8 mouse cellular contexts compared by ENCODE assay signal in genomic region chrX:135210436-135211221, GRCm38 (mm10). TPM values are rescaled to one million over a fixed set of nuclear protein-coding genes. Genes with fewer than 3 reads are reported as not detected.
DNase-seq lines count a peak whose midpoint lies in the region; ATAC-seq lines count a peak whose summit lies in the region.

TSS of gene Tceal6 (minus strand) at chrX:135210687.

- peak within 1 kb of the TSS; percentile 58 for H3K4me2 ChIP-seq in hindbrain, embryonic 15.5 days
- H3K4me2 ChIP-seq in limb, embryonic 11.5 days (ENCODE audit: low read depth, severe bottlenecking): peak within 1 kb of the TSS; percentile 44; the same call in 1 of the 2 replicates

- DNase-seq in embryo, embryonic 10.5 days (ENCODE audit: low spot score): peak; percentile 1
- DNase-seq in embryo, embryonic 11 days: no peak
- peak; percentile 20 to 40 for DNase-seq in cerebellum, postnatal 36 days
- DNase-seq in limb, embryonic 11.5 days (ENCODE audit: low spot score): peak; percentile 21
- DNase-seq in right cerebral cortex, postnatal 25 days: peak; percentile 39
- no peak for DNase-seq in adrenal gland, postnatal 14 days
- DNase-seq in kidney, adult 9 months: no peak

- peak within 1 kb of the TSS; percentile 49 for H3K4me3 ChIP-seq in hindbrain, embryonic 15.5 days
- H3K4me3 ChIP-seq in limb, embryonic 11.5 days (ENCODE audit: low read depth, low read length): peak within 1 kb of the TSS; percentile 20

- H3K36me3 ChIP-seq in hindbrain, embryonic 15.5 days: no peaks in the 10 kb centered on the region
- no peaks in the 10 kb centered on the region for H3K36me3 ChIP-seq in limb, embryonic 11.5 days (ENCODE audit: control insufficient read depth, insufficient read depth, low read length)

- 23% methylated on average over 12 of the region's 13 CpGs for WGBS in hindbrain, embryonic 15.5 days
- 32% methylated on average over 11 of the region's 13 CpGs for WGBS in limb, embryonic 11.5 days

- no peaks in the 10 kb centered on the region for H3K9me3 ChIP-seq in hindbrain, embryonic 15.5 days
- H3K9me3 ChIP-seq in limb, embryonic 11.5 days (ENCODE audit: control insufficient read depth, low read length): no peaks in the 10 kb centered on the region

- H3K4me1 ChIP-seq in hindbrain, embryonic 15.5 days (replicated peaks): no peaks in the 10 kb centered on the region
- H3K4me1 ChIP-seq in limb, embryonic 11.5 days (ENCODE audit: control insufficient read depth, insufficient read depth, low read length): no peaks in the 10 kb centered on the region

- H3K27me3 ChIP-seq in hindbrain, embryonic 15.5 days: no peaks in the 10 kb centered on the region
- peaks cover 5% of the 10 kb centered on the region; the same call in 1 of the 2 replicates for H3K27me3 ChIP-seq in limb, embryonic 11.5 days (ENCODE audit: control insufficient read depth, insufficient read depth, low read length)

- peak within 1 kb of the TSS; percentile 57 for H3K27ac ChIP-seq in hindbrain, embryonic 15.5 days (replicated peaks)
- no peak within 1 kb of the TSS for H3K27ac ChIP-seq in limb, embryonic 11.5 days (replicated peaks; ENCODE audit: low read depth, low read length)

- ATAC-seq in hindbrain, embryonic 15.5 days (ENCODE audit: low FRiP score, low read depth): peak; percentile 97
- ATAC-seq in limb, embryonic 11.5 days (ENCODE audit: insufficient number of reproducible peaks, low FRiP score, low TSS enrichment, low read depth): no peak

- H3K9ac ChIP-seq in hindbrain, embryonic 15.5 days: peak within 1 kb of the TSS; percentile 47
- no peak within 1 kb of the TSS for H3K9ac ChIP-seq in limb, embryonic 11.5 days (ENCODE audit: low read length)

RNA-seq across cellular contexts. Expression of gene Tceal6, which starts in this region (rescaled TPM):
- polyA plus RNA-seq in hindbrain, embryonic 15.5 days (2015; fragmentation: Nextera tagmentation; extraction: Ambion mirVana): 43.9 and 48.2 TPM in 2 replicates
- polyA plus RNA-seq in limb, embryonic 11.5 days (2014; fragmentation: Nextera tagmentation; extraction: Ambion mirVana): 0.21 and 0.91 TPM in 2 replicates
- total RNA-seq in adrenal gland, postnatal 14 days (2021): 0.89 and 1.5 TPM in 2 replicates

Comparison
In these comparisons a context has a peak if more than half of its experiments do, and no peak if none do; other contexts are left out.
1. RNA of gene Tceal6 (polyA plus RNA-seq): 43.9 to 48.2 TPM in hindbrain, embryonic 15.5 days; 0.21 to 0.91 TPM in limb, embryonic 11.5 days; every median in the first group is over 10 times any median in the second.
2. DNase-seq: peak in embryo, embryonic 10.5 days (single experiment), cerebellum, postnatal 36 days (2 of 2) and right cerebral cortex, postnatal 25 days (single experiment); none in embryo, embryonic 11 days (single experiment), adrenal gland, postnatal 14 days (single experiment) and kidney, adult 9 months (single experiment).
3. Peak in DNase-seq, H3K4me3 ChIP-seq and H3K4me2 ChIP-seq in limb, embryonic 11.5 days; RNA of the gene not detected or under 1 TPM.